Mouse (Mus musculus) testis, adult 2 months (tissue): Measurements from ENCODE around the gene Kirrel3.

Source experiments
- CTCF ChIP-seq: fragments of 200-500 bp; IDR thresholded peaks from 2 replicates; pipeline ENCODE4 v1.5.1; 2012; ENCODE audit warnings: low read depth, mild to moderate bottlenecking, inconsistent platforms, low read length, moderate library complexity; ENCODE audit not compliant: control insufficient read depth, insufficient read depth, insufficient replicate concordance
- POLR2A ChIP-seq: fragments of 200-500 bp; IDR thresholded peaks from 2 replicates; pipeline ENCODE4 v1.6.1; 2012; ENCODE audit warnings: low read depth, mild to moderate bottlenecking, inconsistent platforms, low read length, moderate library complexity; ENCODE audit not compliant: control insufficient read depth

GRCm38 (mm10) chr9:34484665-34485064, 1.0 kb upstream of the Kirrel3 start:
- TF ChIP-seq POLR2A (no peak), CTCF (no peak)
